Mouse (Mus musculus) heart, postnatal 0 days (tissue): Measurements from ENCODE around the gene Ahctf1.

ENCODE experiments used
- CTCF ChIP-seq: IDR thresholded peaks from 2 replicates; pipeline ENCODE4 v1.5.1; 2016; ENCODE audit warnings: antibody characterized with exemption, control low read depth, low read depth
- EP300 ChIP-seq: IDR thresholded peaks from 2 replicates; pipeline ENCODE4 v1.6.1; 2016; ENCODE audit warnings: antibody characterized with exemption, low read depth

DNA sequence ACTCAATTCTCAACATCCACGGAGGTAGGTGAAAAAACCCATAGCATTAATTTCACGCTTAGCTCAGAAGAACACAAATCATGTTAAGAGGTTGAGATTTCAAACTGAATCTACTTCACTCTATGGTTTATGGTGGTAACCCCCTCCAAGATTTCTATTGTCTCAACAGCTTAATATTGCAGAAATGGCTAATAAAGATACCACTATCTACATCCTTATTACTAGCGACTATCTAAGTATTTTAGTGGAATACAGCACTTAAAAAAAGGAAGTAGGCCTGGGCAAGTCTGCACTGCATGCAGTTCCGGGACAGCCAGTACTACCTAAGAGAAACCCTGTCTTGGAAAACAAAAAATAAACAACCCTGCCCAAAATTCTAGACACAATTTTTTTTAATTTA, 42.9 kb downstream of the Ahctf1 start:
- TF ChIP-seq CTCF (no peak), EP300 (no peak)
